Mouse (Mus musculus) embryonic fibroblast, embryonic 13.5 days (primary cell): Measurements from ENCODE around the gene Clic4.

ENCODE experiments used
- CTCF ChIP-seq: IDR thresholded peaks from 2 replicates; pipeline ENCODE4 v1.5.1; 2011; ENCODE audit warnings: mild to moderate bottlenecking, control low read depth, low read length, moderate library complexity, borderline replicate concordance; ENCODE audit not compliant: insufficient read depth
- POLR2A ChIP-seq: IDR thresholded peaks from 2 replicates; pipeline ENCODE4 v1.6.1; 2011; ENCODE audit warnings: low read depth, mild to moderate bottlenecking, control low read depth, low read length, moderate library complexity

GRCm38 (mm10) chr4:135274761-135275160 is 2.1 kb upstream of the Clic4 start:
- no peak for TF ChIP-seq CTCF
- TF ChIP-seq POLR2A = no peak
